Mouse (Mus musculus) heart, postnatal 0 days (tissue): ENCODE measurements around the gene Iqcf3. TPM values are rescaled to one million over a fixed set of nuclear protein-coding genes. Genes with fewer than 3 reads are reported as not detected.
A peak's percentile ranks its signal among the peaks of the same experiment; 100 is the strongest.

ENCODE experiments used
- ATAC-seq: fragments of 200-750 bp; cut with Nextera tagmentation; 2 replicates; pipeline ENCODE4 v1.8.0; 2017; ENCODE audit warnings: low read depth, moderate number of reproducible peaks, moderate library complexity; ENCODE audit not compliant: insufficient read depth
- DNase-seq: peaks from one replicate; pipeline ENCODE4 v3.0.0-alpha.2; 2016; ENCODE audit warnings: low spot score
- H3K27ac ChIP-seq: fragments of 300-500 bp; sonication (generic); 2 replicates; pipeline ENCODE4 v1.5.1; 2014; ENCODE audit warnings: low read depth, mild to moderate bottlenecking
- H3K27me3 ChIP-seq: fragments of 300-500 bp; sonication (generic); 2 replicates; pipeline ENCODE4 v1.6.1; 2014; ENCODE audit warnings: low read length, mixed read lengths; ENCODE audit not compliant: control insufficient read depth, insufficient read depth
- H3K36me3 ChIP-seq: fragments of 300-500 bp; sonication (generic); replicated peaks from 2 replicates; pipeline ENCODE4 v1.6.1; 2014; ENCODE audit warnings: low read length, mixed read lengths; ENCODE audit not compliant: control insufficient read depth, insufficient read depth
- H3K4me1 ChIP-seq: fragments of 300-500 bp; sonication (generic); 2 replicates; pipeline ENCODE4 v1.6.1; 2014; ENCODE audit warnings: antibody characterized with exemption; ENCODE audit not compliant: control insufficient read depth, insufficient read depth
- H3K4me2 ChIP-seq: fragments of 300-500 bp; sonication (generic); 2 replicates; pipeline ENCODE4 v1.6.1; 2014; ENCODE audit warnings: low read depth, mild to moderate bottlenecking, low read length, moderate library complexity
- H3K4me3 ChIP-seq: fragments of 300-500 bp; sonication (generic); 2 replicates; pipeline ENCODE4 v1.5.1; 2014; ENCODE audit warnings: low read depth, low read length
- H3K9ac ChIP-seq: fragments of 300-500 bp; sonication (generic); replicated peaks from 2 replicates; pipeline ENCODE4 v1.6.1; 2014; ENCODE audit warnings: low read depth, low read length, mixed read lengths
- H3K9me3 ChIP-seq: fragments of 300-500 bp; sonication (generic); replicated peaks from 2 replicates; pipeline ENCODE4 v1.6.1; 2016; ENCODE audit warnings: low read length; ENCODE audit not compliant: control insufficient read depth
- CTCF ChIP-seq: IDR thresholded peaks from 2 replicates; pipeline ENCODE4 v1.5.1; 2016; ENCODE audit warnings: antibody characterized with exemption, control low read depth, low read depth
- EP300 ChIP-seq: IDR thresholded peaks from 2 replicates; pipeline ENCODE4 v1.6.1; 2016; ENCODE audit warnings: antibody characterized with exemption, low read depth
- WGBS: fragments of 180-500 bp; shearing (Covaris S2); extraction: QIAGEN DNeasy Blood & Tissue Kit; methylation state at CpG from one replicate; pipeline ENCODE4 v1.1.7; 2014; 5-methylcytosine and 5-hydroxymethylcytosine counted together
- polyA plus RNA-seq: library from polyadenylated mRNA; unstranded; fragments of >200 nt; fragmentation: Nextera tagmentation; extraction: Ambion mirVana; gene quantifications from 2 replicates; pipeline ENCODE4 v1.2.1, GENCODE M21; 2015
- total RNA-seq: library from RNA; depleted of rRNA; stranded (reverse); fragments of >200 nt; gene quantifications from 2 replicates; pipeline ENCODE4 v1.2.3, GENCODE M21; 2014; ENCODE audit warnings: low replicate concordance

Iqcf3 gene
- total and polyA plus RNA-seq, 2 experiments from 2014 or later, result not detected

- Histone ChIP-seq H3K27me3 (peaks cover 6% of the 10 kb centered on the region; the same call in 1 of the 2 replicates), H3K4me1 (peaks cover 11% of the 10 kb centered on the region), H3K9me3 (no peaks in the 10 kb centered on the region), H3K4me3 (peak within 1 kb of the TSS; percentile 66), H3K4me2 (peak within 1 kb of the TSS; percentile 99), H3K9ac (peak within 1 kb of the TSS; percentile 52), H3K27ac (peak within 1 kb of the TSS; percentile 28), H3K36me3 (peaks cover 28% of the 10 kb centered on the region)
- ATAC-seq, result no peak
- 29% methylated on average over 26 of the region's 26 CpGs for WGBS
- DNase-seq, result no peak
- TF ChIP-seq CTCF (no peak), EP300 (no peak)
Observed at GRCm38 (mm10) chr9:106465571-106466200, 95.7 kb downstream of the Iqcf3 start, which contains the start of gene Gpr62. TSS of gene Gpr62 (minus strand) at chr9:106465938.

- Histone ChIP-seq H3K9ac (peak overlapping the region; percentile 52), H3K27ac (peak overlapping the region; percentile 28), H3K9me3 (no peaks in the 10 kb centered on the region), H3K4me1 (peaks cover 11% of the 10 kb centered on the region), H3K27me3 (peaks cover 6% of the 10 kb centered on the region; the same call in 1 of the 2 replicates), H3K36me3 (peaks cover 33% of the 10 kb centered on the region), H3K4me3 (peak overlapping the region; percentile 66), H3K4me2 (peak overlapping the region; percentile 99)
- DNase-seq, result peak; percentile 57
- TF ChIP-seq CTCF (no peak), EP300 (no peak)
- WGBS, result 2% methylated on average over 93 of the region's 99 CpGs
- ATAC-seq, result peak; percentile 68
Observed at GRCm38 (mm10) chr9:106464751-106465541, 96.5 kb downstream of the Iqcf3 start.

- no peak for TF ChIP-seq CTCF
- TF ChIP-seq EP300, result no peak
- WGBS, result 83% methylated on average over 21 of the region's 21 CpGs
- no peak for ATAC-seq
- DNase-seq, result no peak
- Histone ChIP-seq H3K4me1 (peaks cover 11% of the 10 kb centered on the region), H3K27me3 (peaks cover 6% of the 10 kb centered on the region; the same call in 1 of the 2 replicates), H3K9ac (no peak overlapping the region), H3K27ac (no peak overlapping the region), H3K4me3 (no peak overlapping the region), H3K4me2 (no peak overlapping the region), H3K36me3 (peaks cover 33% of the 10 kb centered on the region), H3K9me3 (no peaks in the 10 kb centered on the region)
Observed at GRCm38 (mm10) chr9:106463122-106464063, 98.0 kb downstream of the Iqcf3 start.

- Histone ChIP-seq H3K4me1 (peaks cover 14% of the 10 kb centered on the region), H3K27ac (no peak overlapping the region), H3K9ac (no peak overlapping the region), H3K9me3 (no peaks in the 10 kb centered on the region), H3K36me3 (peaks cover 33% of the 10 kb centered on the region), H3K4me3 (no peak overlapping the region), H3K27me3 (peaks cover 6% of the 10 kb centered on the region; the same call in 1 of the 2 replicates), H3K4me2 (no peak overlapping the region)
- WGBS, result 94% methylated on average over 12 of the region's 12 CpGs
- no peak for ATAC-seq
- DNase-seq, result no peak
- TF ChIP-seq CTCF (no peak), EP300 (no peak)
Observed at GRCm38 (mm10) chr9:106462430-106462800, 99.0 kb downstream of the Iqcf3 start.
